Mouse (Mus musculus) left cerebral cortex, postnatal 10 days (tissue): ENCODE data around the gene Sec14l5. TPM values are rescaled to one million over a fixed set of nuclear protein-coding genes. Genes with fewer than 3 reads are reported as not detected.

Experiments used
- DNase-seq, 2 experiments: peaks; one replicate each; pipeline ENCODE4 v3.0.0; 2021 to 2022; ENCODE audit warnings: low spot score in 2 of 2, mixed read lengths in 1 of 2; ENCODE audit errors: extremely low spot score in 1 of 2
- intact Hi-C: fragments of 180-260 bp; cut with DNase I; formaldehyde crosslinking; loops from one replicate; pipeline ENCODE4 v1.15.1; 2025
- total RNA-seq, 2 experiments: library from RNA; stranded (reverse); gene quantifications; 2 replicates each; pipeline ENCODE4 v1.2.3; 2021

Sec14l5 gene
- total RNA-seq: under 1 TPM; 0.18 to 0.49 TPM

- DNase-seq: no peak
- intact Hi-C loops: loop anchor here (5.0 to 10.0 kb wide), 2 partner anchors 92 to 170 kb away; partner anchors contain the start of gene Ubn1
Measured at GRCm38 (mm10) chr16:5147037-5147385, at the start of gene Sec14l5. TSS of gene Sec14l5 (plus strand) at chr16:5147109.

- intact Hi-C loops: no loop called here
Measured at GRCm38 (mm10) chr16:5101000-5101399, 45.9 kb upstream of the Sec14l5 start.

DNA sequence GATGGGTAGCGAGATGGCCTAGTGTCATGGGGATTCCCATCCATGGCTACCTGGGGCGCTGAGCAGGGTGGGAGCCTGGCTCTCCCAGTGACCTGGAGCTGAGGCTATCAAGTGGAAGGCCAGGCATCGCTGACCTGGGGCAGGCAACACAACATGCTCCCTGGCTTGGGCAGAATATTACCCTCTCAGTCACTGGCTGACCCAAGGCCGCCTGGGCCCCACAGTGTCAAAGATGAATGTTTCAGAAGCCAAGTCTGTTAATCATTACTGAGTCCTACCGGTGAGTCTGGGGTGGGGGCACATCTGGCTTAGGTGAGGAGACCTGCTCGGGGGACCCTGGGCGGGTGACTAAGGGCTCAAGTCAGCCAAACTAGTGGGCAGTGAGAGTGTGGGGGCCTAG lies 37.0 kb upstream of the Sec14l5 start:
- intact Hi-C loops: no loop called here
- DNase-seq: no peak

More at GRCm38 (mm10) chr16:5101000-5101399, 45.9 kb upstream of the Sec14l5 start:
- no peak for DNase-seq

- intact Hi-C loops: no loop called here
- no peak for DNase-seq
Measured at GRCm38 (mm10) chr16:5111021-5111420, 35.9 kb upstream of the Sec14l5 start.

DNA sequence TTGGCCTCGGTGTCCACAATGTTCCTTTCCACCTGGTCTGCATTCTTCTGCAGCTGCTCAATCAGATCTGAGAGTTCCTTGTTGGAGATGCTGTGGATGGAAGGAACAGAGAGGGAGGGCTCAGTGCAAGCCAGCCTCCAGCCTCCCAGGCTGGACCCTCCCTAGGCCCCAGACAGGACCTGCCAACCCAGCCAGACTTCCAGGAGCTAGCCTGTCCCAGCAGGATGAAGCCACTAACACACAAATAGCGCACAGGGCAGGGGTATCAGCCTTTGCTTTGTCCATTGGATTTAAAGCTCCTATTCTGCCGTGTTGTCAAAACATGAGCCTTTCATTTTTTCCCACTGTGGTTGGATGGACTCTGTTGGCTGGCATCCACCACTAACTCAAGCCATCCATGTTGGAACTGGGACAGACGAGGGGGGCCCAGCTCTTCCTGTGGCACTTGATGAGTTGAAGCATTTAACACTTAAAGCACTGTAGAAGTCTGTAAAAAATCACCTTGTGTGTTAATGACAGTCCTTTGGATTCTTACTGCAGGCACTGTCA lies 33.8 kb upstream of the Sec14l5 start:
- intact Hi-C loops: no loop called here
- DNase-seq: no peak

- no peak for DNase-seq
- intact Hi-C loops: no loop called here
Measured at GRCm38 (mm10) chr16:5113582-5113981, 33.3 kb upstream of the Sec14l5 start.

- intact Hi-C loops: no loop called here
- no peak for DNase-seq
Measured at GRCm38 (mm10) chr16:5119385-5119784, 27.5 kb upstream of the Sec14l5 start.

DNA sequence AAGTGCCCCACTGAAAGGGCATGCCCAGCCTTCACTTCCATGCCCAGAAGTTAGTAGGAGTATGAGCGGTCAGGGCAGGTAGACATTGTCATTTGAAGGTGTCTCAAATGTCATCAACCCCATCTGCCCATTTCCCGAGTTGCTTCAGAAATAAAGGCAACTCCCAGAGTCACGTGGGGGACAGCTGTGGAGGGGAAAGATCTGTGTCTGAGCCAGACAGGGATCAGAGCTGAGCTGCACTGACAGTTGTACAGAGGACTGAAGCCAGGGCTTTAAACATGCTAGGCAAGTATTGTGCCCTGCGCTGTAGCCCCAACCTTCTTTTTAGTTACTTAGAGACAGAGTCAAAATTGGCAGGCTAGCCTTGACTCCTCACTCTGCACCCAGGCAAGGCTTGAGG lies 27.1 kb upstream of the Sec14l5 start:
- DNase-seq: no peak
- intact Hi-C loops: no loop called here

DNA sequence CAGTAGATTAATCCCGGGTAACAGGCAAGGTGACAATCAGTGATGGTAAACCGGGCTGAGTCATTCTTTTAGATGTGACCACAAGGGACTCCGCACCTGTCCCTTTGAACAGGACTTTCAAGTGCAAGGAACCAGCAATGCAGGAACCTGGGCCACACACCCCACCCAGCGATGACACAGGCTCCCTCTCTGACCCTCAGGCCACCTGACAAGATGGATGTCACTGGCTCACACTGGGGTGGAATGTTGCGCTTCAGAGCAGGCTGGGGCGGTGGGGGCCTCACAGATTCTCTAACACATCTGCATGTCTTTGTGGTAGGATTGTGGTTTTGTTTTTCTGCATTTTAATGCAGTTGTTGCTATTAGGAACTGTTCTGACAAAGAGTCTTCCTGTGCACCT lies 23.4 kb upstream of the Sec14l5 start:
- DNase-seq: no peak
- intact Hi-C loops: no loop called here

DNA sequence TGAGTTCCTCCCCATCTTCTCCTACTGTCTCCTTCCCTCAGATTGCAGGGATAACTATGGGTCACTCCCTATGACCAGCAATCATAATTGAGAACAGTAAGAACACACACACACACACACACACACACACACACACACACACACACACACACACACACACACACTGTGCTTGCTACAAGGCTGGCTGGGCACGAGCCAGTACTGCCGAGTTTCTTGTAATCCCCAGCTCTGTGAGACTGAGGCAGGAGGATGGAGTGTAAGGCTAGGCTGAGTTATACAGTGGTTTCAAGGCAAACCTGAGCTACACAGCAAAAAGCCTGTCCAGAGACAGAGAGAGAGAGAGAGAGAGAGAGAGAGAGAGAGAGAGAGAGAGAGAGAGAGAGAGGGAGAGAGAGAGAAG lies 16.7 kb upstream of the Sec14l5 start:
- DNase-seq: no peak
- intact Hi-C loops: no loop called here

- intact Hi-C loops: no loop called here
- DNase-seq: no peak
Measured at GRCm38 (mm10) chr16:5130766-5131165, 16.1 kb upstream of the Sec14l5 start.

DNA sequence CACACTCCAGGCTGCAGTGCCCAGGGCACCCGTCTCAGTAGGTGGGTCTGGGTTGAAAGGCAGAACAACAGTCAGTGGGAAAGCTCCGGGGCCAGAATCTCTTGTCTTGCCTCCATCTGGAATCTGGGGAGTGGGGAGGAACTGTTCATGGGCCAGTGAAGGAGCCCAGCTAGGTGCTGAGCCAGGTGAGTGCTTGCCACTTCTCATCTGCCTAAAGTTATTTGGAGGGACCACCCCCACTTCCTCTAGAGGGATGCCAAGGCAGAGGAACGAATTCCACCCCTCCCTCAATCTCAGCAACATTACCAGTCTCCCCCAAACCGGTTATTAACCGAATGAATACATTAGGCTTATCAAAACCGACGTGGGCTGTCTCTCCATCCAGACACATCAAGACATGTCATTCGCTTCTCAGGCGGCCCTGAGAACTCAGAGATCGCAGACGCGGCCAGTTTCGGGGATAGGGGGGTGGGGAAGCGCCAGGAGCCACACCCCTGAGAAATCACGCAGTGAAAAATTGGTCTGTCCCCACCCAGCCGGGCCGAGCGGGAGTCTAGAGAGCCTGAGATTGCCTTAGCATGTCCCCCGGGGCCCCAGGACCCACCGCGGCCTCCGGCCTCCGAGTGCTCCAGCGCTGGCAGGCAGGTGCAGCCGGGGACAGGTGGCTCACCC lies 15.5 kb upstream of the Sec14l5 start:
- intact Hi-C loops: no loop called here
- no peak for DNase-seq

GRCm38 (mm10) chr16:5132401-5132801 lies 14.5 kb upstream of the Sec14l5 start, which contains the start of gene Ppl:
TSS of gene Ppl (minus strand) at chr16:5132421.
- DNase-seq: peak in 1 of 2 experiments; percentile 50
- intact Hi-C loops: no loop called here

- DNase-seq: peak in 1 of 2 experiments; percentile 54
- intact Hi-C loops: no loop called here
Measured at GRCm38 (mm10) chr16:5134623-5135330, 12.1 kb upstream of the Sec14l5 start.

DNA sequence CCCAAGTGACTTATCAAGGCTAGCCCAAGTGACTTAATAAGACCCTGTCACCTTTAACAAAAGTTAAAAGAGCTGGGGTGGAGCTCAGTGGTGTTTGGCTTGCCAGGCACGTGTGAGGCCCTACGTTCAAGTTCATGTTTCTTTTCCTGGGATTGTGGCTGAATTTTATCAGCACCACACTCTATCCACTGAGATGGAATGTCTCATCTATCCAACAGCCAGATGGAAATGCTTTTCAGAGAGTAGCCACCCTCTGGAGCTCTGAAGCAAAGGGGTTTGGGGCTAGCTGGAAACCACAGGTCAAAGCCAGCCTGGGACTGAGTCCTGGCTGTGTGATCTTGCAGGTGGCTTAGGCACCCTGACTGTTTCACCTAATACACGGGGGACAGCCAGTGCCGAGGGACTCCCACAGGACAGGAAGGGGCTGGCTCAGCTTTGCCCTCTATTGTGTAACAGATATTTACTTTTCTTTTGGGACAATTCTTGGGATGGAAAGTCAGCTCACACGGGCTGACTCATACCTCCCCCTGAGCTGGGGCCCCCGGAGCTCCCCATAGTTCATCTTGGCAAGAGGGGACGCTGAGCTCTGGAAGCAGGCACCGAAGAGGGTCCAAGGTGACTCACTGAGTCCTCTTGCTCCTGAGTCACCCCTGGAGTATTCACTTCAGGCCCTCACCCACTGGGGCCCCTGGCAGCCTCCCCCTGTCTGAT lies 11.2 kb upstream of the Sec14l5 start:
- intact Hi-C loops: no loop called here
- no peak for DNase-seq

DNA sequence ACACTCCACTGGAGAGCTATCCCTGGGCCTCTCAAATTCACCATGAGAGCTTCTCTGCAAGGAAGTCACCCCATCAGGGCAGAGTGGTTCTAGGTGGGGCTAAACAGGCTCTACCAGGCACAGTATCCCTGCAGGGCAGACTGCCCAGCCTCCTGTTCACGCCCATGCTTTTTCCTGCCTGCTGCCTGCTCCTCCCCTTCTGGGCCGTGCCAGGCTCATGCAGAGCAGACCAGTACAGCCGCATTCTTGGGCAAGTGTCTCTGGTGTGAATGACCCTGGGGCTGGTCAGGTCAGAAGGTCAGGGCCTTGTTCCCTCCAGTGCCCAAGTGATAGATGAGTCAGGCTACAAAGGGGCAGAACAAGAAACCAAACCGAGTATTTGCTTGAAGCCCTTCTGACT lies 10.4 kb upstream of the Sec14l5 start:
- peak in 1 of 2 experiments; percentile 51 for DNase-seq
- intact Hi-C loops: no loop called here

GRCm38 (mm10) chr16:5137006-5137540 lies 9.8 kb upstream of the Sec14l5 start:
- intact Hi-C loops: no loop called here
- no peak for DNase-seq

DNA sequence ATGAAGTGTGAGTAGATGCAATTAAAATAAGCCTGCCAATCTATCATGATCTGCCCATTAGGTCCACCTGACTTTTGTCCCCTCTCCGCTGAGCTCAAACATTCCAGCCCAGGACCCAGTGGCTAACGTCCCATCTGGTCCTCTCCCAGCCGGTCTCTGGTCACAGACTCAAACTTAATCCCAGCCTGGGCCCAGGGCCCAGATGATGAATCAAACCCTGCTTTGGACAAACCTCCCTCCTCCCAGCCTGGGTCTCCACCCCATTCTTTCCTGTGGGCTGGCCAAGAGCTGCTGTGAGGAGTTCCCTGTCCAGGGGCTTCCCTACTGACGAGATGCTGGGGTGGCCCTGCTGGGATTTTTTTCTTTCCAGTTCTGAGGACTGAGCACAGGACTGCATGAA lies 7.2 kb upstream of the Sec14l5 start:
- intact Hi-C loops: loop anchor here (10.0 kb wide), 1 partner anchor 85 kb away; the partner anchor contains the start of gene Ubn1
- DNase-seq: peak in 1 of 2 experiments; percentile 42

DNA sequence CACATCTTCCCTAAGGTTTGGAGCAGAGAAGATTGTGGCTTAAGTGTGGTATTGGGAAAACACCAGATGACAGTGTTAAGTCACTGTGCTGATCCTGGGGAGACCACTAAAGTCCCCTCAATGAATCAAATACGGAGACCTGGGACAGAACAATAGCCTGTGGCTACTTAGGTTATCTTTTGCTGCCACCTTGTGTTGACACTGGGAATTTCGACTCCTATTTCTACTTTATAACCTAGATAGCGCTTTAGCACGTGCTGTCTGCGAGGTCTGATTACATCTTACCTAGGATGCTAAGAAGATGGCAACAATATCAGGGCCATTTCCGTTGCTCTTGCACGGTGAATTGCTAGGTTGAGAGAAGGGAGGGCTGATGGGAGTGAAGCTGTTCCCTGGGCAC lies 1.3 kb upstream of the Sec14l5 start:
- intact Hi-C loops: loop anchor here (5.0 to 10.0 kb wide), 2 partner anchors 91 to 168 kb away; partner anchors contain the start of gene Ubn1
- peak; percentile 62 to 67 for DNase-seq
